Comparison of ENCODE assay signal across 22 mouse cellular contexts in the genomic region with DNA sequence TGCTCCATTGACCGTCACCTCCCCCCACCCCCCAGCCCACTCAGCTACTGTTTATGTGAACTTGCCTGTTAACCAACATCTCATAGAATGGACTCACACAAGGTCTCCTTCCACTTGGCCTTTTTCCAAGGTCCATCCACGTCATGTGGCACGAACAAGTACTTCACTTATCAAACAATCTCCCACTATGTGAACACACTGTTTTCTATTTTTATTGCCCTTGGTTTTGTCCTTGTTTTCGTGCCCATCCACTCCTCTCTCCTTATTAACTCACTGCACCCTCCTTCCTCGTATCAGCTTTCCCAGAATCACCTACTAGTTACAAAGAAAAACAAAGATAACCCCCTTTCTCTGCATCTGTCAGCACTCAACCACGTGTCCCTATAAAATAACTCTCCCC. TPM values are rescaled to one million over a fixed set of nuclear protein-coding genes. Genes with fewer than 3 reads are reported as not detected.
DNase-seq lines count a peak whose midpoint lies in the region; ATAC-seq and TF ChIP-seq lines count a peak whose summit lies in the region.
"Had no signal": no experiment of that assay in that cellular context is flagged by ENCODE, and none has a peak within 500 bp of the region (broad histone marks: within the 10 kb centered on the region; RNA-seq: fewer than 3 reads in every experiment).

No protein-coding gene starts in this region.

- peaks cover 53% of the 10 kb centered on the region for H3K36me3 ChIP-seq in heart, embryonic 13.5 days
- no peaks in the 10 kb centered on the region for H3K36me3 ChIP-seq in lung, postnatal 0 days (ENCODE audit: insufficient read depth, low read length)

- WGBS in heart, embryonic 13.5 days: 28% methylated on average over 6 of the region's 6 CpGs
- 37% methylated on average over 6 of the region's 6 CpGs for WGBS in lung, postnatal 0 days

- H3K9me3 ChIP-seq in heart, embryonic 13.5 days: no peaks in the 10 kb centered on the region
- H3K9me3 ChIP-seq in lung, postnatal 0 days (ENCODE audit: low read length): no peaks in the 10 kb centered on the region
- H3K9me3 ChIP-seq: embryonic facial prominence, embryonic 12.5 days; forebrain, embryonic 13.5 days; megakaryocyte, embryonic 14.5 days; midbrain, embryonic 15.5 days had no signal

- H3K4me2 ChIP-seq in heart, embryonic 13.5 days: peak overlapping the region; percentile 12; the same call in 1 of the 2 replicates
- H3K4me2 ChIP-seq in lung, postnatal 0 days (replicated peaks; ENCODE audit: low read depth, low read length): no peak overlapping the region
- H3K4me2 ChIP-seq: embryonic facial prominence, embryonic 12.5 days; forebrain, embryonic 13.5 days; liver, embryonic 11.5 days; midbrain, embryonic 15.5 days had no signal

- no peak for ATAC-seq in heart, embryonic 13.5 days (ENCODE audit: extremely low read depth, insufficient number of reproducible peaks, low FRiP score, low TSS enrichment)
- ATAC-seq in lung, postnatal 0 days: 0 out of 2 replicates have a peak, but pooled peaks have one; percentile 10
- ATAC-seq: forebrain, embryonic 13.5 days; hindbrain, postnatal 0 days; midbrain, embryonic 15.5 days; Patski had no signal

- no peak for TF ChIP-seq CTCF in lung, postnatal 0 days (IDR thresholded peaks at IDR 0.05)

- TF ChIP-seq EP300 in lung, postnatal 0 days (IDR thresholded peaks at IDR 0.05): 0 out of 2 replicates have a peak, but pooled peaks have one; percentile 12

- H3K27me3 ChIP-seq in heart, embryonic 13.5 days (replicated peaks): no peaks in the 10 kb centered on the region
- no peaks in the 10 kb centered on the region for H3K27me3 ChIP-seq in lung, postnatal 0 days (replicated peaks; ENCODE audit: insufficient read depth, low read length)
- H3K27me3 ChIP-seq: embryonic facial prominence, embryonic 12.5 days; forebrain, embryonic 13.5 days; megakaryocyte, embryonic 14.5 days; midbrain, embryonic 15.5 days; Patski had no signal

- no peak for DNase-seq in heart, adult 8-10 months (ENCODE audit: low spot score)
- DNase-seq in lung, postnatal 0 days (ENCODE audit: low spot score): peak; percentile 27
- no peak for DNase-seq in lung, postnatal 25 days (ENCODE audit: low spot score)
- peak; percentile 81 for DNase-seq in adrenal gland, adult 2 months
- peak; percentile 65 to 78 for DNase-seq in adrenal gland, postnatal 36 days
- DNase-seq in MN1 (ENCODE audit: low spot score): no peak
- no peak for DNase-seq in B cell, adult 2 months
- DNase-seq: cerebellum, adult 11 months; cerebellum, postnatal 10 days; heart, postnatal 36 days; kidney, adult 18-20 months; thymus, postnatal 14 days had no signal

- no peak overlapping the region for H3K4me3 ChIP-seq in heart, embryonic 13.5 days
- no peak overlapping the region for H3K4me3 ChIP-seq in lung, postnatal 0 days (ENCODE audit: low read depth, low read length)
- H3K4me3 ChIP-seq: embryonic facial prominence, embryonic 12.5 days; erythroblast, embryonic 14.5 days; forebrain, embryonic 13.5 days; megakaryocyte, embryonic 14.5 days; midbrain, embryonic 15.5 days had no signal

- H3K4me1 ChIP-seq in heart, embryonic 13.5 days: peaks cover 18% of the 10 kb centered on the region
- H3K4me1 ChIP-seq in lung, postnatal 0 days (ENCODE audit: insufficient read depth, low read depth, low read length): no peaks in the 10 kb centered on the region
- H3K4me1 ChIP-seq: embryonic facial prominence, embryonic 12.5 days; midbrain, embryonic 15.5 days had no signal

- H3K9ac ChIP-seq in heart, embryonic 13.5 days: no peak overlapping the region
- H3K9ac ChIP-seq in lung, postnatal 0 days (replicated peaks; ENCODE audit: low read depth): no peak overlapping the region
- H3K9ac ChIP-seq: embryonic facial prominence, embryonic 12.5 days; forebrain, embryonic 13.5 days; midbrain, embryonic 15.5 days had no signal

- H3K27ac ChIP-seq in heart, embryonic 13.5 days (replicated peaks): peak overlapping the region; percentile 40
- no peak overlapping the region for H3K27ac ChIP-seq in lung, postnatal 0 days (ENCODE audit: low read length)
- H3K27ac ChIP-seq: embryonic facial prominence, embryonic 12.5 days; forebrain, embryonic 13.5 days; hindbrain, postnatal 0 days; kidney, postnatal 0 days; midbrain, embryonic 15.5 days had no signal

RNA-seq across cellular contexts. Expression of gene Sod1, which starts 14.1 kb away (rescaled TPM):
- polyA plus RNA-seq in heart, embryonic 13.5 days (2015; fragmentation: Nextera tagmentation; extraction: Ambion mirVana): 927 and 1,079 TPM in 2 replicates
- 100 to 1,000 TPM; 552 to 637 (median 573) TPM for total RNA-seq in heart, adult 8-10 months (2022)
- polyA plus RNA-seq in lung, postnatal 0 days (2015; fragmentation: Nextera tagmentation; extraction: Ambion mirVana): 1,664 and 1,843 TPM in 2 replicates
- 1,000 to 10,000 TPM; 1,281 to 1,419 TPM for total RNA-seq in adrenal gland, adult 2 months (2021)
- 539 and 713 TPM in 2 replicates for polyA plus RNA-seq in adrenal gland, adult 2 months (2012; rRNA removed)
- total RNA-seq in adrenal gland, postnatal 36 days (2021): 1,000 to 10,000 TPM; 1,234 to 1,554 TPM

RNA-seq across cellular contexts. Expression of gene Scaf4, which starts 49.7 kb away (rescaled TPM):
- polyA plus RNA-seq in heart, embryonic 13.5 days (2015; fragmentation: Nextera tagmentation; extraction: Ambion mirVana): 15.5 and 16.3 TPM in 2 replicates
- total RNA-seq in heart, adult 8-10 months (2022): 10 to 100 TPM; 19.3 to 23.8 (median 20.7) TPM
- 12.1 and 12.9 TPM in 2 replicates for polyA plus RNA-seq in lung, postnatal 0 days (2015; fragmentation: Nextera tagmentation; extraction: Ambion mirVana)
- total RNA-seq in adrenal gland, adult 2 months (2021): 10 to 100 TPM; 32.8 to 53.7 TPM
- polyA plus RNA-seq in adrenal gland, adult 2 months (2012; rRNA removed): 76.9 and 81.3 TPM in 2 replicates
- 10 to 100 TPM; 38.3 to 46.0 TPM for total RNA-seq in adrenal gland, postnatal 36 days (2021)

Comparison
In these comparisons a context has a peak if more than half of its experiments do, and no peak if none do; other contexts are left out.
1. DNase-seq: peak in lung, postnatal 0 days (single experiment), adrenal gland, adult 2 months (single experiment) and adrenal gland, postnatal 36 days (2 of 2); none in heart, adult 8-10 months (single experiment), lung, postnatal 25 days (single experiment), MN1 (single experiment) and B cell, adult 2 months (0 of 2).